Mouse (Mus musculus) ovary, postnatal 14 days (tissue): ENCODE results near the gene Kif24.

Source experiments
- DNase-seq: peaks from one replicate; pipeline ENCODE4 v3.0.0; 2022; ENCODE audit warnings: low spot score

Gene Kif24

GRCm38 (mm10) chr4:41464345-41465286 is at the start of gene Kif24, which contains the start of gene Nudt2:
Kif24 (minus strand) TSS chr4:41464887.
Nudt2 (plus strand) TSS chr4:41465151.
- peak; percentile 94 for DNase-seq

- DNase-seq, result no peak
These were observed 49.0 kb upstream of the Kif24 start for GRCm38 (mm10) chr4:41513714-41514113.

- DNase-seq, result no peak
These were observed 48.6 kb upstream of the Kif24 start for GRCm38 (mm10) chr4:41513309-41513708.

GRCm38 (mm10) chr4:41507998-41508397 is 43.3 kb upstream of the Kif24 start:
- no peak for DNase-seq

- DNase-seq, result no peak
These were observed 42.7 kb upstream of the Kif24 start for GRCm38 (mm10) chr4:41507326-41507924.

GRCm38 (mm10) chr4:41506906-41507305 is 42.2 kb upstream of the Kif24 start:
- peak; percentile 75 for DNase-seq

GRCm38 (mm10) chr4:41506156-41506555 is 41.5 kb upstream of the Kif24 start:
- DNase-seq, result no peak

- DNase-seq, result no peak
These were observed 40.5 kb upstream of the Kif24 start for GRCm38 (mm10) chr4:41505131-41505551.

- no peak for DNase-seq
These were observed 39.6 kb upstream of the Kif24 start for GRCm38 (mm10) chr4:41504325-41504724.

- DNase-seq, result peak; percentile 95
These were observed 38.3 kb upstream of the Kif24 start, which contains the start of gene AI464131 for GRCm38 (mm10) chr4:41502986-41503412. AI464131 (minus strand) TSS chr4:41503076.

- no peak for DNase-seq
These were observed 37.7 kb upstream of the Kif24 start for GRCm38 (mm10) chr4:41502171-41502940.

GRCm38 (mm10) chr4:41500787-41501186 is 36.1 kb upstream of the Kif24 start:
- DNase-seq, result no peak

GRCm38 (mm10) chr4:41499619-41500018 is 34.9 kb upstream of the Kif24 start:
- DNase-seq, result no peak

GRCm38 (mm10) chr4:41498921-41499391 is 34.3 kb upstream of the Kif24 start:
- no peak for DNase-seq

GRCm38 (mm10) chr4:41497995-41498845 is 33.5 kb upstream of the Kif24 start:
- DNase-seq, result no peak

GRCm38 (mm10) chr4:41497579-41497978 is 32.9 kb upstream of the Kif24 start:
- no peak for DNase-seq

GRCm38 (mm10) chr4:41497046-41497445 is 32.4 kb upstream of the Kif24 start:
- no peak for DNase-seq

GRCm38 (mm10) chr4:41495850-41496249 is 31.2 kb upstream of the Kif24 start:
- DNase-seq, result no peak

GRCm38 (mm10) chr4:41495076-41495475 is 30.4 kb upstream of the Kif24 start:
- no peak for DNase-seq

GRCm38 (mm10) chr4:41494378-41494777 is 29.7 kb upstream of the Kif24 start:
- DNase-seq, result no peak

- DNase-seq, result no peak
These were observed 28.9 kb upstream of the Kif24 start for GRCm38 (mm10) chr4:41493464-41494116.
